Mouse (Mus musculus) midbrain, embryonic 11.5 days (tissue): ENCODE measurements around the gene BC016579. TPM values are rescaled to one million over a fixed set of nuclear protein-coding genes. Genes with fewer than 3 reads are reported as not detected.

Experiments
- ATAC-seq: fragments of 200-750 bp; cut with Nextera tagmentation; 2 replicates; pipeline ENCODE4 v1.8.0; 2017; ENCODE audit warnings: moderate TSS enrichment, moderate library complexity; ENCODE audit not compliant: low FRiP score
- DNase-seq: peaks from one replicate; pipeline ENCODE4 v3.0.0; 2015; ENCODE audit warnings: low spot score; ENCODE audit errors: missing footprints
- H3K27ac ChIP-seq: fragments of 300-500 bp; sonication (generic); 2 replicates; pipeline ENCODE4 v1.5.1; 2014; ENCODE audit warnings: low read depth, low read length
- H3K27me3 ChIP-seq: fragments of 300-500 bp; sonication (generic); 2 replicates; pipeline ENCODE4 v1.6.1; 2014; ENCODE audit warnings: mild to moderate bottlenecking, low read length, moderate library complexity, mixed read lengths; ENCODE audit not compliant: control insufficient read depth, insufficient read depth
- H3K36me3 ChIP-seq: fragments of 300-500 bp; sonication (generic); 2 replicates; pipeline ENCODE4 v1.6.1; 2014; ENCODE audit warnings: mild to moderate bottlenecking, low read length, moderate library complexity, mixed read lengths; ENCODE audit not compliant: control insufficient read depth, insufficient read depth
- H3K4me1 ChIP-seq: fragments of 300-500 bp; sonication (generic); 2 replicates; pipeline ENCODE4 v1.6.1; 2014; ENCODE audit warnings: low read length; ENCODE audit not compliant: control insufficient read depth, insufficient read depth
- H3K4me2 ChIP-seq: fragments of 300-500 bp; sonication (generic); 2 replicates; pipeline ENCODE4 v1.6.1; 2014; ENCODE audit warnings: mild to moderate bottlenecking, moderate library complexity
- H3K4me3 ChIP-seq: fragments of 300-500 bp; sonication (generic); 2 replicates; pipeline ENCODE4 v1.5.1; 2014; ENCODE audit warnings: low read depth, low read length
- H3K9ac ChIP-seq: fragments of 300-500 bp; sonication (generic); 2 replicates; pipeline ENCODE4 v1.6.1; 2014; ENCODE audit warnings: low read length
- H3K9me3 ChIP-seq: fragments of 300-500 bp; sonication (generic); 2 replicates; pipeline ENCODE4 v1.6.1; 2016; ENCODE audit warnings: low read length; ENCODE audit not compliant: control insufficient read depth
- WGBS: fragments of 180-500 bp; shearing (Covaris S2); extraction: QIAGEN DNeasy Blood & Tissue Kit; methylation state at CpG from one replicate; pipeline ENCODE4 v1.1.7; 2014; 5-methylcytosine and 5-hydroxymethylcytosine counted together
- polyA plus RNA-seq: library from polyadenylated mRNA; unstranded; fragments of >200 nt; fragmentation: Nextera tagmentation; extraction: Ambion mirVana; gene quantifications from 2 replicates; pipeline ENCODE4 v1.2.1, GENCODE M21; 2014

Gene BC016579
- polyA plus RNA-seq, 1 experiment from 2014 or later = 0.08 TPM

- Histone ChIP-seq H3K27ac (no peak overlapping the region), H3K27me3 (no peaks in the 10 kb centered on the region), H3K4me3 (no peak overlapping the region), H3K4me2 (no peak overlapping the region), H3K9me3 (no peaks in the 10 kb centered on the region), H3K36me3 (no peaks in the 10 kb centered on the region), H3K9ac (no peak overlapping the region), H3K4me1 (no peaks in the 10 kb centered on the region)
- peak; percentile 65; the same call in 1 of the 2 replicates for ATAC-seq
- DNase-seq = peak; percentile 96
- 15% methylated on average over 8 of the region's 8 CpGs for WGBS
Observed at GRCm38 (mm10) chr16:45684815-45685214, 30.9 kb upstream of the BC016579 start.

- Histone ChIP-seq H3K9ac (no peak overlapping the region), H3K4me1 (no peaks in the 10 kb centered on the region), H3K27ac (no peak overlapping the region), H3K4me3 (no peak overlapping the region), H3K4me2 (no peak overlapping the region), H3K27me3 (no peaks in the 10 kb centered on the region), H3K36me3 (no peaks in the 10 kb centered on the region), H3K9me3 (no peaks in the 10 kb centered on the region)
- no peak for DNase-seq
- 42% methylated on average over 1 of the region's 1 CpGs for WGBS
- no peak for ATAC-seq
Observed at GRCm38 (mm10) chr16:45676462-45676861, 22.6 kb upstream of the BC016579 start.

- no peaks in the 10 kb centered on the region for H3K27me3 ChIP-seq
- no peak overlapping the region for H3K4me3 ChIP-seq
- DNase-seq (no peak), ATAC-seq (no peak)
- H3K4me1 ChIP-seq = no peaks in the 10 kb centered on the region
- no peaks in the 10 kb centered on the region for H3K36me3 ChIP-seq
- 85% methylated on average over 4 of the region's 4 CpGs for WGBS
- H3K9ac ChIP-seq = no peak overlapping the region
- H3K4me2 ChIP-seq = no peak overlapping the region
- no peak overlapping the region for H3K27ac ChIP-seq
- no peaks in the 10 kb centered on the region for H3K9me3 ChIP-seq
Observed at GRCm38 (mm10) chr16:45670005-45670404, 16.1 kb upstream of the BC016579 start.

DNA sequence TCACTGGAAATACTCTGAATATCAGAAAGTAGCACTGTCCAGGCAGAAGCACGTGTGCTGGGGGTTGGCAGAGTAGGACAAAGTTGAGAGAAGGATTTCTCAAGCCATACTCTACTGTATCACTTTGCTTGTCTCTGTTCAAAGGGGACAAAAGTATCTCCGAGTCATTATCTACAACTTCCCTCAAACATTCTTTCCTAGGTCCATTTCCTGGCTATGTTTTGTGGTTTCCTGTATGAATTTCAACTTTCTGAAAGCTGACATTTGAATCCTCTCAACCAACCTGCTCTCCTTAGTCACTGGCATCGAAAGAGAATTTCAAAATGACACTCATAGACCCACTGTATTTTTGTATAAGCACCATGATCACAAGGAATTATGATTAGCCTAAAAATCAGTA is 14.3 kb upstream of the BC016579 start:
- Histone ChIP-seq H3K9ac (no peak overlapping the region), H3K27me3 (no peaks in the 10 kb centered on the region), H3K4me3 (no peak overlapping the region), H3K27ac (no peak overlapping the region), H3K4me2 (no peak overlapping the region), H3K9me3 (no peaks in the 10 kb centered on the region), H3K36me3 (no peaks in the 10 kb centered on the region), H3K4me1 (no peaks in the 10 kb centered on the region)
- ATAC-seq = no peak
- DNase-seq = peak; percentile 0
- WGBS = 71% methylated on average over 3 of the region's 3 CpGs

DNA sequence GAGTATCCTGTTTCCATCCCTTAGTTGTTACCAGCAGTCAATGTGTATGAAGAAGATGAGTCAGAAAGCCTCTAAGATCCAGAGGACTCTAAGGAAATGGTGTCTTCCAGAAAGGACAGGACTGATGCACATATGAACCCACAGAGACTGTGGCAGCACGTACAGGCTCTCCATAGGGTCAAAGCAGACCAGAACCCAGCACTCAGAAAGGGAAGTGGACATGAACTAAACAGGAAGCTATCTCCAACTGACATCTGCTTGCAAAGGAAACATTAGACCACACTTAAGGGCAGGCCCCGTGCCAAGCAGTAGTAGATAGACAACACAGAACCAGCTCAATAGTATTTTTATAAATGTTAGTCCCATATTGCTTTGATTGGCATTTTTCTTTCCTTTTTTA is 12.3 kb upstream of the BC016579 start:
- H3K36me3 ChIP-seq = no peaks in the 10 kb centered on the region
- 67% methylated on average over 2 of the region's 2 CpGs for WGBS
- H3K9ac ChIP-seq = no peak overlapping the region
- no peak overlapping the region for H3K27ac ChIP-seq
- DNase-seq (peak; percentile 76), ATAC-seq (no peak)
- no peak overlapping the region for H3K4me2 ChIP-seq
- H3K27me3 ChIP-seq = no peaks in the 10 kb centered on the region
- H3K9me3 ChIP-seq = no peaks in the 10 kb centered on the region
- H3K4me1 ChIP-seq = no peaks in the 10 kb centered on the region
- no peak overlapping the region for H3K4me3 ChIP-seq

DNA sequence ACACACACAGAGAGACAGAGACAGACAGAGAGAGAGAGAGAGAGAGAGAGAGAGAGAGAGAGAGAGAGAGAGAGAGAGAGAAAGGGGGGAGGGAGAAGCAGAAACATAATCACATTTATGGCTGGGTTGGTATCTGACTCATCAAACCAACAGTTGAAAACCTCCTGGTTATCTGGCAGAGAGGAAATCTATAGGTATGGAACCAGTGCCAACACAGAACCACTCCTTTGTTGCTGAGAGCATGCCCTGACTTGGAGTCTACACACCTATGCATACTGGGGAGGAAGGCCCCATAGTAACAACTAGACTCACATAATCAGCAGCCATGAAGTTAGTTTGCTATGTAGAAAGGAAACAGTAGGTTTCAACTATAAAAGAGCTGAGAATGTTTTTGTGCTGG is 8.5 kb upstream of the BC016579 start:
- Histone ChIP-seq H3K9ac (no peak overlapping the region), H3K4me2 (no peak overlapping the region), H3K27ac (no peak overlapping the region), H3K36me3 (no peaks in the 10 kb centered on the region), H3K4me1 (no peaks in the 10 kb centered on the region), H3K27me3 (no peaks in the 10 kb centered on the region), H3K4me3 (no peak overlapping the region), H3K9me3 (no peaks in the 10 kb centered on the region)
- ATAC-seq (no peak), DNase-seq (peak; percentile 39)

GRCm38 (mm10) chr16:45659596-45659995 is 5.7 kb upstream of the BC016579 start:
- Histone ChIP-seq H3K27ac (no peak overlapping the region), H3K9me3 (no peaks in the 10 kb centered on the region), H3K4me1 (no peaks in the 10 kb centered on the region), H3K9ac (no peak overlapping the region), H3K36me3 (no peaks in the 10 kb centered on the region), H3K27me3 (no peaks in the 10 kb centered on the region), H3K4me2 (no peak overlapping the region), H3K4me3 (no peak overlapping the region)
- DNase-seq = peak; percentile 6
- 84% methylated on average over 4 of the region's 4 CpGs for WGBS
- ATAC-seq = no peak

- WGBS = 76% methylated on average over 1 of the region's 1 CpGs
- H3K4me3 ChIP-seq = no peak overlapping the region
- no peak overlapping the region for H3K9ac ChIP-seq
- peaks cover 8% of the 10 kb centered on the region; the same call in 1 of the 2 replicates for H3K27me3 ChIP-seq
- peaks cover 2% of the 10 kb centered on the region; the same call in 1 of the 2 replicates for H3K4me1 ChIP-seq
- no peaks in the 10 kb centered on the region for H3K36me3 ChIP-seq
- H3K27ac ChIP-seq = no peak overlapping the region
- H3K4me2 ChIP-seq = no peak overlapping the region
- DNase-seq = no peak
- H3K9me3 ChIP-seq = no peaks in the 10 kb centered on the region
- ATAC-seq = no peak
Observed at GRCm38 (mm10) chr16:45658248-45658647, 4.4 kb upstream of the BC016579 start.

DNA sequence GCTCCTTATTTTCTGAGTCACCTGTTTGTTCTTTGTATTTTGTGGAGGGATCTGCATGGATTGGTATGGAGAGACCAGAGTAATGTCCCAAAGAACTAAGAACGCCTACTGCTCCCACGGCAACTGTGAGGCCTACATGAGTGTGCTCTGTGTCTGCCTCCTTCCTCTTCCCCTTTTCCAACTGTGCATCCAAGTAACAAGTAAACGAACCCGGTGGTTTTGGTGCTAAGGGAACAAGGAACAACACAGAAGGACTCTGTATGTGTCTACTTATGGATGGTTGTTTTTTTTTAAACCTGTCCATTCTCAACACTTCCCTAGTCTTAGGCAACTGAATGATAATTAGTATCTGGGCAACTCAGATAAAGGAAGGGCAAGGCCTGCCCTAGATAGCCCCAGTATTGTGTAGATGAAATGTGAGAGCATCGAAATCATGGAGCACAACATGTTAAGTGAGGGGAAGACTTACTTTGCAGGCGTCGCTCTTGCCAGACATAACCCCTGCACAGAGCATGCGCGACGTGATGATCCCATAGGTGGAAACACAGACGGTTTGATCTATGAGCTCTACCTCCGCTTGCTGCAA is 3.8 kb upstream of the BC016579 start:
- no peak overlapping the region for H3K4me2 ChIP-seq
- peak; percentile 65 for DNase-seq
- no peak overlapping the region for H3K27ac ChIP-seq
- no peak for ATAC-seq
- no peaks in the 10 kb centered on the region for H3K36me3 ChIP-seq
- H3K4me3 ChIP-seq = no peak overlapping the region
- 91% methylated on average over 12 of the region's 12 CpGs for WGBS
- H3K4me1 ChIP-seq = peaks cover 2% of the 10 kb centered on the region; the same call in 1 of the 2 replicates
- no peak overlapping the region for H3K9ac ChIP-seq
- peaks cover 8% of the 10 kb centered on the region; the same call in 1 of the 2 replicates for H3K27me3 ChIP-seq
- H3K9me3 ChIP-seq = no peaks in the 10 kb centered on the region
